Mouse (Mus musculus) cerebellum, adult 9-10 months (tissue): Measurements from ENCODE around the gene Slc15a3.

Experiments
- DNase-seq: peaks from one replicate; pipeline ENCODE4 v3.0.0; 2022

Slc15a3 gene

DNA sequence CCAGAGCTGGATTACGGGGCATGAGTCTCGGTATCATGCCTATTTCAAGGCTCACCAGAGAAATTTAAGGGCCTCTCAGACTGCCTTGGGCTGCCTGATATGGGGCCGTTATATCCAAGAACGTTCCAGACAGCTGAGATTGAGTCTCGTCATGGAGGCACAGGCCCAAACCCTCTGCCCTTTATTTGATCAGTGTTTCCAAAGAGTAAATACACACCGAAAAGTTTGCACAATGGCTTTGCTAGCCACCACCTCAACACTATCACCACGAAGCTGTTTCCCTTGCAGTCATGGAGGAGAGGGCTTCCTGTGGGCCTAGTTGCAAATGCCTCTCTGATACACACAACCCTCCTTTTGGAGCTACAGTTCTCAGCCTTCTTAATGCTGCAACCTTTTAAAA, 15.5 kb upstream of the Slc15a3 start:
- no peak for DNase-seq

DNA sequence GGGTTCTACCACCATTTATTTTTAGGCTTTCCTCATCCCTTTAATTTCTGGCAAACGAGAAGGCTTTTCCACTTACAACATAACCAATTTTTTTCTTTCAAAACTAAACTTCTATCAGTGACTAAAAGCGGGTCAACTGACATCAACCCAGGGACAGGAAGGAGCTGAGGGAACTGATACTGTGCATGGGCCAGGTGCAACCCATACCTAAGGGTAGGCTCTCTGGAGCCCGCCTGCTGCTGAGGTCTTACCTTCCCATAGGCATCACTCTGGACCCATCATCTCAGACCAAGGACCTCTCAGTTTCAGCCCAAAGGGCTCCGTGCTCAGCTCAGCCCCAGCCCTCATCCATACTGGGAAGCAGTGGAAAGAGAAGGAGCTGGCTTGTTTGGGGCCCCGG, 11.2 kb upstream of the Slc15a3 start:
- no peak for DNase-seq

DNA sequence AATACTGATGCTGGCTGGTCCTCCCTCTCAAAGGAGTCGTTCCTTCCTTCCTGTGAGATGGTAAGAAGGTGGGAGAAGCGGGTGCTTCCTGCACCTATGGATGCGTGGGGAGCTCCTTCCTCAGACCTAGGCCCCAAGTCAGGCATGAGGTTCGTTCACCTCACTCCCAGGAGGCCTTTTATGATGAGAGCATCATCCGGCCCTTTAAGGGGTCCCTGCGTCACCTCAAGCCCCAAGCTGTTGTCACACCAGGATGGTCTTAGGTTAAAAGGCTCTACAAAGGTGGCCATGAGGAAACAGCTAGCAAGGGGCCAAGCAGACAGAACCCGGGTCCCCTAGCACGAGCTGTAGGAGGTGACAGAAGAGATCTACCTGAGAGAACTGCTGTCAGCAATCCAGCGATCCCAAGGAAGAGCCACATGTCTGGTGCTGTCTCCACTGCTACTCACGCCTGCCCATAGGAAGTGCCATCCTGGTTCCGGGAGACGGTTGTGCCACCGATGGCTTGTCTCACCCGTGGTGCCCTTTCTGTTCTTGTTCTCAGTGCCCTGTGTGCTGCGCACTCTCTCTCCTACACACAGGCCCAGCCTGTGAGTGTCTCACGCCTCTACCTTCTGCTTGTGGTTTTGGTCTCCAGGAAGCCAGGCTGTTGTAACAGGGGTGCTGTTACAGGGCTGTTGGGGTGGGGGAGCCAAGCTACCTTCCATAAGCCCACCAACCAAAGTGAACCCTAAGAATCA, 9.9 kb upstream of the Slc15a3 start, which contains the start of gene Cd6:
Gene Cd6, minus strand, starts transcription at position 623 of the 740 bp plus-strand sequence.
- no peak for DNase-seq

DNA sequence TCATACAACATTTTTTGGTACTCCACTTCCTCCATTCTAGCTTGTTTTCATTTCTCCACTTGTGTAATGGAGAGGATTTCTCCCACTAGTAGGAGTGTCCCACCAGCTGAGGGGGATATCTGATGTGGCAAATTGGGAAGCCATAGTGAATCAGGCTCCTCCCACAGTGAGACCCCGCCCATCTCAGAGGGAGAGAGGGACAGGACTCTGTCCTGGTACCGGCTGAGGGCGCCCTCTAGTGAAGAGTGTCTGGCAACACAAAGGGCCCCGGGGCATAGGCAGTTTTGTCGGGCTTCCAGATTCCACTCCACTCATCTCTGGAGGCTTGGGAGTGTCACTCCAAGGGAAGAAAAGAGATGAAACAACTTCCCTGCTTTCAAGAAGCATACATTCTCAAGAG, 8.1 kb upstream of the Slc15a3 start:
- DNase-seq = peak; percentile 73

DNA sequence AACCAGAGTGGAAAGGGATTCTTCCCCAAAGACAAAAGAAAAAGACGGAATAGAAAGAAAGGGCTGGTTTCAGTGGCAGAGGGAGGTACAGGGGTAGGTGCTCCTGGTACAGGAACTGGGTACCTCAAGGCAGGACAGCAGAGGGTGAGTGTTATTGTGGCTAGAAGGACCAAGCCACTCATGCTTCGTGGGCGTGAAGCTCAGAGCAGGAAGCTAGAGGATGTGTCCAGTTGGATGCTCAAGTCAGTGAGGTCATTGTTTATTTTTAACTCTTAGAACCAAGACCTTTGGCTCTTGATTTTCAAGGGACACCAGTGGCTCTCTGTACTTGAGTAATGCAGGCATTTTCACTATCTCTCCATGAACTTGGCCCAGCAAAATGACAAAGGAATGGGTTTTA, 7.5 kb upstream of the Slc15a3 start:
- DNase-seq = no peak

DNA sequence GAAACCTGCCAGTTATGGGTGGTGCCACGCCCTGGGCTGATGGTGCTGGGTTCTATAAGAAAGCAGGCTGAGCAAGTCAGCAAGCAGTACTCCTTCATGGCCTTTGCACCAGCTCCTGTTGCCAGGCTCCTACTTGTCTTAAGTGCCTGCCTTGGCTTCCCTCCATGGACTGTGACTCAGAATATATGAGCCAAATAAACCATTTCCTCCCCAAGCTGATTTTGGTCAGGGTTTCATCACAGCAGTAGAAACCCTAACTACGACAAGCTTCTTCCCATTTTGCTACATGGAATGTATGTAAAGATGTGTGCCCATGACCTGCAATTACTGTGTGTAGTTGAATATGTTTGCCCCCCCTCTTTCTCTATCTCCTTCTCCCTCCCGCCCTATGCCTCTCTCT, 5.9 kb upstream of the Slc15a3 start:
- DNase-seq = no peak

DNA sequence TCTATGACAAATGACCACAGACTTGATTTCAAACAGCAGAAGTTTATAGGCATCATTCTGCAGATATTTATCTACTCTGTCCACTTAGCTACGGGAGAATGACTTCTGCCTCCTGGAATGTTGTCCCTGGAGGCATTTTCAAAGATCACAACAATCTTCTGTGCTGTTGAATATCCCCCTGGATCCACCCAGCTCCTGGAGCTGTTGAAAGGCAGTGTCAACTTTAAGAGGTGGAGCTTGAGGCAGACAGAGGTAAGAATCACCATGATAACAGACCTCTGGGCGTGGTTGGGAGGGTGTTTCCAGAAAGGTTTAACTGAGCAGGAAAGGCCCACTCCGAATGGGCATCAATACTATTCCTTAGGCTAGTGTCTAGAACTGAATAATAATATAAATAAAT, 3.9 kb upstream of the Slc15a3 start:
- no peak for DNase-seq

DNA sequence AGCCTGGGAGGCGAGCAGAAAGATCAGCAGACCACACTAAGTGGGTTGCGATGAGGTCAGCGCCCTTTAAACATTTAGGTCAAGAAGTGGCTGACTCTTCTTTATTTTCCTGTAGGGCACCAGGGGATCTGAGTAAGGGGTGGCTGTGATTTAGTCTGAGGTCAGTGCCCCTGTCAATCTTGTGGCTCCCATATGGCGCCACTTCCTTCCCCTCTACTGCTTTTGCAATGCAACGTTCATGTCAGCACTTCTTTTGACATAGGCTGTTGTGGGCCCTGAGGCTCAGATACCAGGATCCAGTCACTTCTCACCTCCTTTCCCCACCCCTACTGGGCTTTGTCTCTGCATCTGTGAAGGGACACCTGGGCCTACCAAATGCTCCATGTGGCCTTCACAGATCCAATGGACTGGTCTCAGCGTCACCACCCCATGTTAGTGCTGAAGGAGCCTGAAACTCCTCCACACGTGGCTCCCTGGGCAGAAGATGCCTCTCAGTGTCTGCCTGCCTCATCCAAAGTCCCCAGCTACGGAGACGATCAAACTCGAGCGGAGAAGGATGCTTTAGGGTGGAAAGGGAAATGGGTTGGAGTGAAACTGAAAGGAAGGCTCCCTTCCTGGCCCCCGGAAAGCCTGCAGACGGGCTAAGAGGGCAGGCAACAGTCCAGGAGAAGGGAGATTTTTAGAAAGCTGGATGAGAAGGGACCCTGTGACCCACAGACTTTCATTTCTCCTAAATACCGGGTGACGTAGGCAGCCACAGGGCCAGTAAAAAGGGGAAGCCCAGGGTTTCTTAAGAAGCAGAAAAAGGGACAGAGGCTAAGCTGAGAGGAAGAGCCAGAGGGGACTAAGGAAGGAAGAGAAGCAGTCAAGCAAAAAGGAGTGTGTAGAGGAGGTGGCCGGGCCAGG, 2.4 kb downstream of the Slc15a3 start:
- DNase-seq = no peak

DNA sequence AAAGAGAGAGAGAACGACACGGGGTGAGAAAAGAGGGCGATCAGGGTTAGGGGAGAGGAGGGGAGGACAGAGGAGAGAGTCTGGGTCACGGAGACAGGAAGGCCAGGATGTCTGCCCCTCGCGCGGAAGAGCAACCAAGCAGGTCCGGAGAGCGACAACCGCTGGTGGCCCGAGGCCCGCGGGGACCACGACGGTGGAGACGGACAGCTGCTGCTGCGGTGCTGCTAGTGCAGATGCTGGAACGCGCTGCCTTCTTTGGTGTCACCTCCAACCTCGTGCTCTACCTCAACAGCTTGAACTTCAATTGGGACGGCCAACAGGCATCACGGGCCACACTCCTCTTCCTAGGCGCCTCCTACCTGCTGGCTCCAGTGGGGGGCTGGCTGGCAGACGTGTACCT, 3.4 kb downstream of the Slc15a3 start:
- no peak for DNase-seq

DNA sequence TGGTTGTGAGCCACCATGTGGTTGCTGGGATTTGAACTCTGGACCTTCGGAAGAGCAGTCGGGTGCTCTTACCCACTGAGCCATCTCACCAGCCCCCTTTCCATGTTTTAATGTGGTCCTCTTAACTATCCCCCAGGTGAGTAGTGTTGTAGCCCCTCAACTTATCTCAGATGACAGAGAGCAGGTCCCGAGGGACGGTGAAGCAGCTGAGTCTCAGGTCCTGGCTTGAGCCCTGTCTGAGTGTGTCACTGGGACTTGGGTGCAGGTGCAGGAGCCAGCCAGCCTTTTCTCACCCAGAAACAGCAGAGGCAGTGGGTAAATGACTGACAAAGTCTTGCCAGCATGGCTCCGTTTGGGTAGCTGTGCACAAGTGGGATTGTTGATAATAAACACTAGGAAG, 4.7 kb downstream of the Slc15a3 start:
- DNase-seq = no peak

DNA sequence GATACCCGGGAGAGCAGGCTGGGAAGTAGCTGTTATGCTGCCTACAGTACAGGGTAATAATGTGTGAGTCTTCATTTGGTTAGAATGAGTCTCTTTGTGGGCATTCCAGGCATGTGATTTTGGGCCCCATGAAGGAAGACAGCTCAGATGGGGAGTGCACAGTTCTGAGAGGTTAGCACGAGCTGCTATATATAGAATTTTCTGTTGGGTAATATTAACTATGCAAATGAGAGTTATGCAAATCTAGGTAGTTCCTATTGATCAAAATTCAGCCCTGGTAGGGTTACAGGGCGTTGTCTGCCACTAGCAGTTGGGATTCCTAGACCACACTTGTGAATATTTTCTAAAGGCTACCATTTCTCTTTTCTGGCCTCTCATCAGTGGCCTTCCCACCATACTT, 5.9 kb downstream of the Slc15a3 start:
- DNase-seq = no peak

DNA sequence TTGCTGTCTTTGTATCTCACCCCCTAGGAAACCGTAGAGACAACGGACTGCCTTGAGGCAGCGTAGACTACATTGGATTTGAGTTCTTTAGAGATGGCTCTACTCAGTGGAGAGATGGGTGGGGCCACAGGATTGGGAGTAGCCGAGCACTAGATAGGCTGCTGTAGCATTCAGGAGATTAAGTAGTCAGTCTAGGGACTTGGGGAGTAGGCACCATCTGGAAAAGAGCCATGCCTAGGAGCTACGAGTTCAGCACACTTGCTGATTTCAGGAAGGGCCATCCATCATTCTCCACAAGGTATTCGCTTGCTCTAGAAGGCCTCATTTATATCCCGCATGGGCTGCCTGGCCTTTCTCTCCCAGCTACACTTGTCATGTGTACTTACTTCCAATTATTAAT, 6.6 kb downstream of the Slc15a3 start:
- DNase-seq = no peak

DNA sequence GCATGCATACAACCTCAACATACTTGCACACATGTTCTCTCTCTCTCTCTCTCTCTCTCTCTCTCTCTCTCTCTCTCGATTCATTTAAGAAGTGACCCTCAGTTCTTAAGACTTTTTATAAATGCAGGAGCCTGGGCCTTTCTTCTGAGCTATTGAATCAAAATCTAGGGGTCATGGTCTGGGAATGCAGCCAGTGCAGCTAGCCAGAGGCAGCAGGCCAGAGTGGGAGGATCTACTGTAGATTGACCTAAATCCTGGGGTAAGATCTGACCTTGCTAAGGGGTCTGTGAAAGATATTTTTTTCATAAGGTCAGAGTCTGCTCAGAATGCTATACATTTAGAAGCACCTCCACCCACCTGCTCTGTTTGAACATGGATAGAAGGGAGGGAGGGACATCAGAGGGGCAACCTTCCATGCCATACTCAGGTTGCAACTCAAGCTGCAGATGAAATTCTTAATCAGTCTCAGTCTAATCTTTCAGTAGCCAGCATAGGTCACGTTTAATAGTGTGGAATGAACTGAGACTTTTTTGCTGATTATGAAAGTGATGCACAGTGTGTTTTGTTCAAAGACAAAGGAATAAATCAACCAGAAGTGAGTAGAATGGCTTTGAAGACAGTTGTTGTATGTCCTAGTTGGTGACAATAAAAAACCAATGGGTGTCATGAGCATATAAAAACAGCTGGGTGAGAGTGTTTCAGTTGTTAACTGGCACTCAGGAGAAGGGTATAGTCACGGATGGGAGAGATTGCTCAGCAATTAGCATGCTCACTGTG, 8.0 kb downstream of the Slc15a3 start:
- DNase-seq = no peak

DNA sequence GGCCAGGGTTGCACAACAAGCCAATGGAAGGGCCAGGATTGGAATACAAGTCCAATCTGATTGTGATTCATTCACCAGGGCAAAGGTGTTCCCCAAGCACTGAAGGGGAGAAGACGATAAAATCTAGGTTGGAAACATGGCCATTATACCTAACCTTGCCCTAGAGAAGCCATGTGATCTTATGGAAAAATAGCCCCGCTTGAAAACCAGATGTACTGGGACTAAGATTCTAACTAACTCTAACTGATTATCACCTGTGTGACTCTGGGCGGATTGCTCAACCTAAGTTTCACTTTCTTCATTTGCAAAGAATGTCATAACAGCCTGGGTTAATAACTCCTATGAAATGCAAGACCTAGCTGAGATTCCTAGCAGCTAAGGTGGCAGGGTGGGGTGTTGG, 15.9 kb downstream of the Slc15a3 start:
- DNase-seq = no peak

DNA sequence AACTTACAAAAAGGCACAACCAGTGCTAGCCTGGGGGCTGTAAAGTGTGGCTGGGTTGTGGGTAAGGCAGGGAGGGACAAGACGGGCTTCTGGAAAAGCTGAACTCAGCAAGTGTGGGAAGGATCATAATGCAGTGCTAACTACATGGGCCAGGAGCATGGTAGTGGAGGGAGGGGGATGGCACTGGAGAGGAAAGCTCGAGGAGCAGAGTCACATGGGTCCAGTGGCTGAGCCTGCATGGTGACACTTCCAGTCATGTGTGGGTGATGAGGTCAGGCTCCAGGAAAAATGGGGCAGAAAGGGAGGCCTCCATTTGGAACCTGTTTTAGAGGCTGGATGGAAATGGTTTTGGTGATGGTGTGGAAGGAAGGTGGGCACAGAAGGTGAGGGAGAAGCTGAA, 17.0 kb downstream of the Slc15a3 start:
- DNase-seq = no peak

DNA sequence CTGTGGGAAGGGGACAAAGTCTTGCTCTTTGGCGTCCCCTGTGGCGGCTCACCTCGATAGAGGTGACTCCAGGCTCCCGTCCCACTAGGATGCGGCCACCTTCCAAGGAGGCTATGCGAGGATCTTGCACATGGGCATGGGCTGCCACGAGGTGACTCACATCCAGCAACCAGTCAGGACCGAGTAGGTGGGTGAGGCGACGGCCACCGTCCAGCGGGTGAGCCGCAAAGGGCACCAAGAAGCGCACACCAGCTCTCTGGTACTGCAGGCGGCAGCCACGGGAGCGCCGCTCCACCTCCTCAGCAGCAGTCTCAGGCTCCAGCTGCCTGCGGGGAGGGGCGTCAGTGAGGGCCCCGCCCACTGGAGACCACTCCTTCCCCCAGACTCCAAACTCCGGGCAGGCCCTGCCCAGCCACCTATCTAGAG, 20.6 kb downstream of the Slc15a3 start:
- DNase-seq = peak; percentile 40

DNA sequence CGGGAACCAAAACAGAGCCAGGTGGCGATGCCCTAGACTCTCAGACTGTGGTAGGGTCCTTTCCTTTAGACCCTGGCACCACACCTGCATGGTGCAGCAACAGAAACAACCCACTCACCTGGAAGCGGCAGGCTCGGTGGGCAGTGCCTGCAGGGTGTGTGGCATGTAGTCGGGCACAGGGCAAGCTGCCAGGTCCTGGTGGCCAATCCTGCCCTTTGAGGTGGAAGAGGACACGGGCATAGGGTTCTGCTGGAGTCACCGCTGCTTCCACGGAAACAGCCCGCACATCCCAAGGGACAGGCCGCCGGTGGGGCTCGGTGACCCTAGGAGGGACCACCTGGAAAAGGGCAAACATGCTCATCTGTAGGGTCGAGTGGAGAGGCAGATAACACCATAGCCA, 26.8 kb downstream of the Slc15a3 start:
- peak; percentile 71 for DNase-seq

DNA sequence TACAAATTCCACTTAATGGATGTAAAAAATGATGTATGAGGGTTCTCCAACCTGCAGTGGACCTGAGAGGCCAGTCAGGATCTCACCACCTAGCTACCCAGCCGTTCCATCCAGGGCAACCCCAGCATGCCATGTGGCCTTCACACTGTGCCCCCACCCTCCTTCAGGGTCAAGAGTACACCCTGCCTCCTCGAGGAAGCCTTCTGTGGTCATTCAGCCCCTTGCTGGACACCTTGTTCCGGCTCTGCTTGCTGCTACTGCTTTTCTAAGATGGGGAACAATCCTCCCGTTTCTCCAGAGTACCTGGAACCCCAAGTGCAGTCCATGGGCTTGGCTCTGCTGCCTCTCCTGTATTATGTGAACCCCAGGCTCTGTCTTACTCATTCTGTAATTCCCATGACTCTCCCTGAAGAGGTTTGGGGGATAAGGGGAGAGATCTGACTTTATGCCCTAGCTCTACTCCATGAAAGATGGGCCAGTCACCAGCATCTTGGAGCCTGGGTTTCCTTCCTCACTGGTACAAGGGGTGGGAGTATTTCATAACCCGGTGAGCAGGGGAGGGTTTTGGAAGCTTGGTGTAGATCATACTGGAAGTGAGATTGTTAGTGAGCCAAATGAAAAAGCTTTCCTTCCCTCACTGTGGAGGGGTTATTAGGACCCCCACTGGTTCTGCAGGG, 28.6 kb downstream of the Slc15a3 start:
- DNase-seq = no peak

DNA sequence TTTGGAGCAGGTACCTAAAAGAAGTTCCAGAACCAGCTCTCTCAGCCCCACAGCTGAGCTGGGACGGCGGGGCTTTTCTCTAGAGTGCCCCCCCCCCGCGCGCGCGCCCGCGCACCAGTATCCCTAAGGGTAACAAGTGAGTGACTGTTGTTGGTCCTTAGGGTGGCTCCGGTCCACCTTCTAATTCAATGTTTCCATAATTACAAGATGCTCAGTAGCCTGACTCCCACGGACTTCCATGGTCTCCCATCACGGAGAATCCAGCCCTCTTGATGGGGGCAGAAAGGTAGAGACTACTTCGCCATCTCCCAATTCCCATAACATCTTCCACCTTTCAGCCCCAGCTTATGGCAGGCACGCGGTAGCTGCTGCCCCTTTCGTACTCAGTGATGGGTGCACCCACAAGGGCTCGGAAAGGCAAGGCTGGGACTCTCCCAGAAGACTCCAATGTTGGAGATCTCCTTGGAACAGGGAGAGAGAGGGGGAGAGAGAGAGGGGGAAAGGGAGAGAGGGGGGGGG, 29.2 kb downstream of the Slc15a3 start:
- DNase-seq = peak; percentile 68

DNA sequence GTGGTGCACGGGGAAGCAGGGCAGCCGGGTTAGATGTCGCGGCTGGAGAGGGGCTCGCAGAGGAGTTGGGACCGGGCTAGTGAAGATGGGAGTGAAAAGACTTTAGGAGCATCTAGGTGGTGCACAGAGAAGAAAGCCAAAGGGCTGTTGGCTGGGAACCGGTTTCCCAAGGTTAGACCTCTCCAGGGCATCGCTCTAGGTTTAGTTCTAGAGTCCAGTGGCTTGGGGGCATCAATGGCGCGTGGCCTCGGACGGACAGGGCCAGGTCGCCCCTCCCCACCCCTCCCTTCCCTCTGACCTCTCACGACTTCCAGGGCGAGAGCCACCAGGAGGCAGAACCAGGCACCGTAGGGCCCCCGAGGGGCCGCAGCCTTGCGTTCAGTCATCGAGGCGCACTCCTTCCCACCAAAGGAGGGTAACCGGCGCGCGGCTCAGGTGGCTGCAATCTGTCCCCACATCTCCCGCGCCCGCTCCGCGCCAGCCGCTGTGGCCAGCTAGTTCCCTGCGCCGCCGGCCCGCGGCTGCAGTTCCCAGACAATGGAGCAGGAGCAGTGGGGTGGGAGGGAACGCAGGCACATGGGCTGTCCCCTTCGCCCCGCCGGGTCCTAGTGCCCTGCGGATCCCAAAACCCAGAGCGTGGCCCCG, 29.8 kb downstream of the Slc15a3 start:
- peak; percentile 91 for DNase-seq

DNA sequence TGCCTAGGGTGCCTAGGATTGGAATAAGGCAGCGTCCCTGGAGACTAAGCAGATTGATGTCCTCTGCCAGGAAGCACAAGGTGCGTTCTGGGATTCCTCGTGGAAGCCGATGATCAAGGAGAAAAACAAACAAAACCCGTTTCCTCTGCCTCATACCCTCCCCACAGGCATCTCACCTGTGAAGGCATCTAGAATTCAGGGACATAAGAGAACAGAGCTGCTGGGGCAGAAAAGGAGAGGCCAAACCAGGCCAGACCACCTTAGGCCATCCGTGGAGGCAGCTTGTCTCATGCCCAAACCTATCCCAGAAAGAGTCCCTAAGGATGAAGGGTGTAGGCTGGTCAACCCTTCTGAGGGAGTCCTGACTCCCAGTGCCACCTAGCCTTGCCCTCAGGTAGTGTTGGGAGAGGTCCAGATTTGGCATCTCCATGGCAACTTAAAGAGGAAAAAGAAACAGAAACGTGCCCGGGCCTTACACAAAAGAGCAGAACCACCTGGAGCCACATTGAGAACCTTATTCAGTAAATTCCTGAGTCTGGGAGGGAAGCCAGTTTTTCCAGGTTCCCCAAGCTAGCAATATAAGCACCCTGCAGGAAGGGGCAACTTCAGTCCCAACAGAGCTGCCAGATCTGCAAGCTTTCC, 30.5 kb downstream of the Slc15a3 start, which contains the start of gene Tmem132a:
Gene Tmem132a, minus strand, starts transcription at position 55 of the 642 bp plus-strand sequence.
- peak; percentile 85 for DNase-seq
